Mouse (Mus musculus) midbrain, embryonic 16.5 days (tissue): Measurements from ENCODE around the gene Mtfp1. TPM values are rescaled to one million over a fixed set of nuclear protein-coding genes. Genes with fewer than 3 reads are reported as not detected.

Source experiments
- ATAC-seq: fragments of 200-750 bp; cut with Nextera tagmentation; 2 replicates; pipeline ENCODE4 v1.8.0; 2017; ENCODE audit warnings: moderate TSS enrichment
- H3K27ac ChIP-seq: fragments of 300-500 bp; sonication (generic); 2 replicates; pipeline ENCODE4 v1.5.1; 2014; ENCODE audit warnings: mild to moderate bottlenecking, low read length, mixed read lengths
- H3K27me3 ChIP-seq: fragments of 300-500 bp; sonication (generic); 2 replicates; pipeline ENCODE4 v1.6.1; 2014; ENCODE audit warnings: low read depth, low read length, mixed read lengths; ENCODE audit not compliant: control insufficient read depth, insufficient read depth
- H3K36me3 ChIP-seq: fragments of 300-500 bp; sonication (generic); 2 replicates; pipeline ENCODE4 v1.6.1; 2014; ENCODE audit warnings: mild to moderate bottlenecking, low read length, moderate library complexity, mixed read lengths; ENCODE audit not compliant: control insufficient read depth, insufficient read depth
- H3K4me1 ChIP-seq: fragments of 300-500 bp; sonication (generic); 2 replicates; pipeline ENCODE4 v1.6.1; 2014; ENCODE audit warnings: mild to moderate bottlenecking, low read length, mixed read lengths; ENCODE audit not compliant: control insufficient read depth, insufficient read depth
- H3K4me2 ChIP-seq: fragments of 300-500 bp; sonication (generic); 2 replicates; pipeline ENCODE4 v1.6.1; 2014; ENCODE audit warnings: mild to moderate bottlenecking, low read length, mixed read lengths
- H3K4me3 ChIP-seq: fragments of 300-500 bp; sonication (generic); 2 replicates; pipeline ENCODE4 v1.5.1; 2014; ENCODE audit warnings: low read depth, mild to moderate bottlenecking, low read length, moderate library complexity, mixed read lengths
- H3K9ac ChIP-seq: fragments of 300-500 bp; sonication (generic); 2 replicates; pipeline ENCODE4 v1.6.1; 2014; ENCODE audit warnings: low read depth, low read length, mixed read lengths
- H3K9me3 ChIP-seq: fragments of 300-500 bp; sonication (generic); replicated peaks from 2 replicates; pipeline ENCODE4 v1.6.1; 2014; ENCODE audit warnings: mild to moderate bottlenecking, low read length, mixed read lengths; ENCODE audit not compliant: control insufficient read depth, poor library complexity, severe bottlenecking
- WGBS: fragments of 180-500 bp; shearing (Covaris S2); extraction: QIAGEN DNeasy Blood & Tissue Kit; methylation state at CpG from one replicate; pipeline ENCODE4 v1.1.7; 2014; 5-methylcytosine and 5-hydroxymethylcytosine counted together
- polyA plus RNA-seq: library from polyadenylated mRNA; unstranded; fragments of >200 nt; fragmentation: Nextera tagmentation; extraction: Ambion mirVana; gene quantifications from 2 replicates; pipeline ENCODE4 v1.2.1, GENCODE M21; 2015

The Mtfp1 gene
- polyA plus RNA-seq = 12.8 and 14.4 TPM in 2 replicates

DNA sequence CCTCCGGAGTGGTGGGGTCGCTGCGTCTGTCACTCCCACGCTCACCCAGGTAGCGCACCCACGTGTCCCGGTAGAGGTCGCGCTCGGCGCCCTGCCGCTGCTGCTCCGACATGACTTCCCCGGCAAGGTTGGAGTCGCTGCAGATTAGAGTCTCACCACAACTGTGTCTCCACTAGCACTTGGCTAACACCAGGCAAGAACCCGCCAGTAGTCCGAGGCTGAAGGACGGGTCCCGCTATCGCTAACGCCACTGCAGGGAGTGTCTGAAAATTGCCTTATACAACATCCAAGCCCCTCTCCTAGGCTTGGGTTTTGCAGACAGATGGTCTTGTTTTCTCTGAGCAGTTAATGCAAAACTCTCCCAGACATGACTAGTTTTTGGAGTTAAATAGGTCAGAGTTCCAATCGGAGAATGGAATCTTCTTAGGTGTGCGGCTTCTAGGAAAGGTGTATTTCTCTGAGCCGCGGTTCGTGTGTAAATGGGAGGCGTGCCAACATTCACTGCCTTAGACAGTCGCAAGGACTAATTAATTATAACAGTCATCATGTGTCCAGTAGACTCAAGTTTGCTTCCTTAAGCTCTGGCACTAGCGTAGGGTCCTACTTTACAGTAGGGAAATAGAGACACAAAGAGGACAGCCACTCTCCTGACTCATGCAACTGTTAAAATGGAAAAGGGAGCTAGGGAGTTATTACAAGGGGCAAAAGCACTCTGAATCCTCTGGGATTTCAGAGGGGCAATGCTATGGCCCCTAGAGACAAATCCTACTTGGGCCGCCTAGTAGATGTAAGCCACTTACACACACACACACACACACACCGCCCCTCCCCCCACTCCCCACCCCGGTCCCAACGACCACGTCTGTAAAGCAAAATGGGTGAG lies at the start of gene Mtfp1:
Gene Mtfp1, minus strand, starts transcription at position 275 of the 883 bp plus-strand sequence.
- peaks cover 24% of the 10 kb centered on the region for H3K4me1 ChIP-seq
- H3K27ac ChIP-seq = peak within 1 kb of the TSS; percentile 87
- peak within 1 kb of the TSS; percentile 55 for H3K4me3 ChIP-seq
- no peaks in the 10 kb centered on the region for H3K27me3 ChIP-seq
- H3K36me3 ChIP-seq = peaks cover 12% of the 10 kb centered on the region
- H3K4me2 ChIP-seq = peak within 1 kb of the TSS; percentile 96
- H3K9ac ChIP-seq = peak within 1 kb of the TSS; percentile 68
- H3K9me3 ChIP-seq = no peaks in the 10 kb centered on the region
- no peak for ATAC-seq
- 6% methylated on average over 34 of the region's 34 CpGs for WGBS

DNA sequence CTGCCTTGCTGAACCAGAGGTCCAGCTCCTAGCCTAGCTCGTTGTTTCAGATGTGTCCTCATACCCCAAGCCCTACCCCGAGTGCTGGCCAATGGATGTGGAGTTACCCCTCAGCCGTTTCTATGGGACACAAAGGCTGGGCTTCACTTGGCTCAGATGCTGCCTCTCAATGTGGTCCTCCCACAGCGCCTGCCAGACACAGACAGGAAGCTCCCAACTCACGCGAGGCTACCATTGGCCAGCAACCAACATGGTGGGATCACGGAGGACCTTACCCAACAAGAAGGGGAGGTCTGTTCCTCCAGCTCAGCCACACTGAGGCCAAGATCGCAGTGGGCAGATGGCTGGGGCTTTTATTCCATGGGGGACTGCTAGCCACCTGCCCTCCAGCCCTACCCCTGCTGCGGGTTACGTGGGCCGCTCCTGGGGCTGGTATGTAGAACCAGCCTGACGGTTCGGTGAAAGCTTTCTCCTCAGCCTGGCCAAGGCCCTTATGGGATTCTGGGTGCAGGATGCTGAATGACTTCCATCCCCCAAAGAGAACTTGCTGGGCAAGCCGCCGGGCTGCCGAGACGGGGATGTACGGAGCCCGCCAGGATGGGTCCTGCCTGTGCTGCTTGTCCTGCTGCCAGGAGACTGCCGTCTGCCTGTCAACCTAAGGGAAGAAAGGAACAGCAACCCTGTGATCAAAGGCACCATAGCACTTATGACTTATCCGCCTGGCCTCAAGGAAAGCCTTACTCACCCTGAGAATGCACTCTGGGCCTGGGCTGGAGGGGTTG lies 48.2 kb upstream of the Mtfp1 start:
- Histone ChIP-seq H3K9ac (no peak overlapping the region), H3K4me3 (no peak overlapping the region), H3K9me3 (no peaks in the 10 kb centered on the region), H3K4me1 (no peaks in the 10 kb centered on the region), H3K27me3 (no peaks in the 10 kb centered on the region), H3K4me2 (no peak overlapping the region), H3K36me3 (peaks cover 36% of the 10 kb centered on the region), H3K27ac (no peak overlapping the region)
- ATAC-seq = peak; percentile 46; the same call in 1 of the 2 replicates
- 85% methylated on average over 21 of the region's 21 CpGs for WGBS

DNA sequence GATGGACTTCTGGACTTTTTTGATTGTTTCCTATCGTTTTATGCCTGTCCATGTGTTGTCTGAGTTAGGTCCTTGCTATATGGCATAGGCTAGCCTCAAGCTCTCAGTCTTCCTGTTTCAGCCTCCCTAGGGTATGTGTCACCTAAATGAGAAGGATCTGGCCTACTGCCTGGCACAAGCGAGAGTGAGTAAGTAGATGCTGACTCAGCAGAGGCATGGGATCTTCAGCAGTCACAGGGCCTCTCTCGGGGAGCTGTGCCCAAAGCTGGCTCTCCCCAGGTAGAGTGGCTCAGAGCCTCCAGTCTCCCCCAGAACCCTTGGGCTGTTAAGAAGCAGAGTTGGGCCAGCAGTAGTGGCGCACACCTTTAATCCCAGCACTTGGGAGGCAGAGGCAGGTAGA lies 47.1 kb upstream of the Mtfp1 start:
- Histone ChIP-seq H3K4me1 (peaks cover 7% of the 10 kb centered on the region), H3K4me3 (no peak overlapping the region), H3K27ac (no peak overlapping the region), H3K27me3 (no peaks in the 10 kb centered on the region), H3K9ac (no peak overlapping the region), H3K36me3 (peaks cover 35% of the 10 kb centered on the region), H3K9me3 (no peaks in the 10 kb centered on the region), H3K4me2 (no peak overlapping the region)
- ATAC-seq = no peak
- 88% methylated on average over 4 of the region's 4 CpGs for WGBS

DNA sequence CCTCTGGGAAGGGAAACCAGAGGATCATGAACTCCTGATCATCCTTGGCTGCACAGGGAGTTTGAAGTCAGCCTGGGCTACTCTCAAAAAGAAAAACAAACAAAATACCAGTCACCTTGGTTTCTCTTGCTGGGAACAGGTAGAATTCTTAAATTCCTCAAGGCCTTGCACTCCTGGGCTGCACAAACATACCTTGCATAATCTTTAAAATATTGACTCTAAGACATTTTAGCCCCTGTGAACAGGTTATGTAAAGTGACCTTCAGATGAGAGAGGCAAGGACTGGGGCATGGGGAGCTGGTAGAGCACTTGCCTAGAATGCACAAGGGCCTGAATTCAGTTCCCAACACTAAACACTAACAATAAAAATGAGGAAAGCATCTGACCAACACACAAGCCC lies 46.3 kb upstream of the Mtfp1 start:
- Histone ChIP-seq H3K27ac (no peak overlapping the region), H3K36me3 (peaks cover 35% of the 10 kb centered on the region), H3K4me3 (no peak overlapping the region), H3K9me3 (no peaks in the 10 kb centered on the region), H3K4me1 (peaks cover 15% of the 10 kb centered on the region), H3K9ac (no peak overlapping the region), H3K27me3 (no peaks in the 10 kb centered on the region), H3K4me2 (no peak overlapping the region)
- ATAC-seq = no peak

DNA sequence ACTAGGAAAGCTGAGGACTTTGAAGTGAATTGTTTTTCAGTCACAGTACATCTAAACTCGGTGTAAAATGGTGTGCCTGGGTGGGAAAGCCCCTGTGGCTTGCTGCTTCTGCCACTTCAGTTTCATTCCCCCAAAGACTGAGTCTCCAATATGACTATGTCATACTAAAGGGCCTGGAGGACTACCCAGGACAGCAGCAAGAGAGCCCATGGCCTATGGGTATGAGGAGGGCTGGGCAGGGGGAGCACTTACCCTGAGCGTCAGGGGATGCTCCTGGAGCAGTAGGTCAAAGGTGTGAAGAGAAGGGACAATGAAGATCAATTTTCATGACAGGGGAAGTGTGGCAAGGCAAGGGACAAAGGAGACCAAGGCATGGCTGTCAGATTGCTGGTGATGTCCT lies 43.7 kb upstream of the Mtfp1 start:
- 82% methylated on average over 2 of the region's 2 CpGs for WGBS
- H3K4me1 ChIP-seq = peaks cover 22% of the 10 kb centered on the region
- no peak for ATAC-seq
- no peak overlapping the region for H3K4me2 ChIP-seq
- H3K27ac ChIP-seq = no peak overlapping the region
- H3K9me3 ChIP-seq = no peaks in the 10 kb centered on the region
- no peak overlapping the region for H3K4me3 ChIP-seq
- H3K27me3 ChIP-seq = no peaks in the 10 kb centered on the region
- peaks cover 35% of the 10 kb centered on the region for H3K36me3 ChIP-seq
- H3K9ac ChIP-seq = no peak overlapping the region

DNA sequence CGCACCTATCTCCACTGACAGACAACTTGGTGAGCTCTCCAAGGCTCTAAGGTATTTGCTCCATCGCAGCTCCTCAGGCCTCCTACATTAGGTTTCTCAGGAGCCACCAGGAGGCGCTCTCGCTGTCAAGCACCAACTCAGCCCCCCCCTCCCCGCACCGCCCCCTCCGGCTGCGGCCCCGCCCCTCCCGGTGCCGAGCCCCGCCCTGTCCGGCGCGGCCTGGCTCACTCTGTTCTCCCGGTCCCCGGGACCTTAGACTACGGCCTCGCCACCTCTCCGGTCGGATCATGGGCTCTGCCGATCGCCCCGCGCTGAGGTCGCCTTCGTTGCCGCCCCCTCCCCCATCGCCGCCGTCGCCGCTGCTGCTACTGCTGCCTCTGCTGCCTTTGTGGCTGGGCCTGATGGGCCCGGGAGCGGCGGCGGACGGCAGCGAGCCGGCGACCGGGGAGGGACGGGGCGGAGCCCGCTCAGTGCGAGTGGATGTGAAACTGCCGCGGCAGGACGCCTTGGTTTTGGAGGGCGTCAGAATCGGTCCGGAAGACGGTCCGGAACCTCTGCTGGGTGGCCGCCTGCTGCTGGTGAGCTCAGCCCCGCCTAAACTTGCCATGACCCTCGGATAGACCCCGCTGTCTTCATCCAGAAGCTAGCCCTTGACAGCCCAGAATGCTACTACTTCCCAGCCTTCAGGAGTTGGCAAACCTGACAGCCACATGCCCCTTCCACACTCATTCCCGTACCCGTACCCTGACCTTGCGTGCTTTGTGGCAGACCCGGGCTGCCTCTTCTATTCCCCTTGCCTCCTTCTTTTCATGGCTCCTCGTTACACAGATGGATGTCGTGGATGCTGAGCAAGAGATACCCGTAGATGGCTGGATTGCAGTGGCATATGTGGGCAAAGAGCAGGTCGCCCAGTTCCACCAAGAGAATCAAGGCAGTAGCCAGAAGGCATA lies 40.0 kb upstream of the Mtfp1 start, which contains the start of gene Rnf215:
Gene Rnf215, plus strand, starts transcription at position 217 of the 950 bp plus-strand sequence.
- 1% methylated on average over 58 of the region's 66 CpGs for WGBS
- peak; percentile 89 for ATAC-seq
- no peaks in the 10 kb centered on the region for H3K27me3 ChIP-seq

DNA sequence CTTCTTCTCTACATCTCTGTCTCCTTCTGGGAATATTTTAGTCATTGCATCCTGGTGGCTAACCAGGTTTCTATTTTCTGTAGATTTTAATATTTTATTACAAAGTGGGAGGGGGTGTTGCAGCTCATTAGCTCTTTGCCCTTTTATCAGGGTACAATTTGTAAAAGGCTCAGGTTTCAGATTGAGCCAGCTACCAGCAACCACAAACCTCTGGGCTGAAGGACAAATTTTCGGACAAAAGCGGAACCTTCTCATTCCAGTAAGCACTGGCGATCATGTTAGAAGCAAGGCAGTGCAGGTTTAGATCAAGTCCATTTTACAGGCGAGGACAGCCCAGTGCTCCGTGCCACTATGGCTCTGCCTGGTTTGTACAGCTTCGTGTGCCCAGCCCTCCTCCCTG lies 39.2 kb upstream of the Mtfp1 start:
- peak overlapping the region; percentile 8; the same call in 1 of the 2 replicates for H3K27ac ChIP-seq
- H3K27me3 ChIP-seq = no peaks in the 10 kb centered on the region
- 56% methylated on average over 6 of the region's 6 CpGs for WGBS
- no peaks in the 10 kb centered on the region for H3K9me3 ChIP-seq
- no peak for ATAC-seq
- H3K4me3 ChIP-seq = no peak overlapping the region; the same call in 1 of the 2 replicates
- peaks cover 22% of the 10 kb centered on the region for H3K4me1 ChIP-seq
- H3K36me3 ChIP-seq = peaks cover 6% of the 10 kb centered on the region
- 0 out of 2 replicates have a peak overlapping the region, but pooled peaks have one; percentile 10 for H3K9ac ChIP-seq
- peak overlapping the region; percentile 31 for H3K4me2 ChIP-seq

More for the DNA sequence above, 40.0 kb upstream of the Mtfp1 start, which contains the start of gene Rnf215:
- peaks cover 13% of the 10 kb centered on the region for H3K36me3 ChIP-seq
- no peaks in the 10 kb centered on the region for H3K9me3 ChIP-seq
- H3K4me1 ChIP-seq = peaks cover 22% of the 10 kb centered on the region
- H3K4me2 ChIP-seq = peak within 1 kb of the TSS; percentile 90
- H3K4me3 ChIP-seq = peak within 1 kb of the TSS; percentile 88
- H3K27ac ChIP-seq = peak within 1 kb of the TSS; percentile 95
- H3K9ac ChIP-seq = peak within 1 kb of the TSS; percentile 99

DNA sequence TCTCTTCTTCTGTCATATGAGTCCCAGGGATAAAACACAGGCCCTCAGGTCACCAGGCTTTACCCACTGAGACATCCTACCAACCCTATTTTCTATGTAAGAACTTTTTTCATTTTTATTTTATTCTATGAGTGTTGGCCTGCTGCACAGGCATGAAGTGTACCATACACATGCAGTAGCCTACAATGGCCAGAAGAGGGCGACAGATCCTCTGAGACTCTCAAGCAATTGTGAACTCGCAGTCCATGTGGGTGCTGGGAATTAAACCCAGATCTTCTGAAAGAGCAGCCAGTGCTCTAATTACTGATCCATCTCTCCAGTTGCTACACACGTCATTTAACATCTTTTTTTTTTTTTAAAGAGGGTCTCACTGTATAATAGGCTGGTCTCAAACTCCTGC lies 38.2 kb upstream of the Mtfp1 start:
- ATAC-seq = no peak
- no peak overlapping the region for H3K27ac ChIP-seq
- H3K9ac ChIP-seq = no peak overlapping the region
- H3K9me3 ChIP-seq = no peaks in the 10 kb centered on the region
- no peaks in the 10 kb centered on the region for H3K27me3 ChIP-seq
- peaks cover 22% of the 10 kb centered on the region for H3K4me1 ChIP-seq
- H3K4me3 ChIP-seq = no peak overlapping the region
- H3K4me2 ChIP-seq = no peak overlapping the region
- peaks cover 2% of the 10 kb centered on the region; the same call in 1 of the 2 replicates for H3K36me3 ChIP-seq
- WGBS = 61% methylated on average over 3 of the region's 3 CpGs
